Mouse (Mus musculus) cerebellum, adult 2 months (tissue): ENCODE data around the gene Tsg101.

Experiments used
- CTCF ChIP-seq: fragments of 200-500 bp; IDR thresholded peaks from 2 replicates; pipeline ENCODE4 v1.5.1; 2011; ENCODE audit warnings: low read depth, mild to moderate bottlenecking, control low read depth, low read length, moderate library complexity, borderline replicate concordance; ENCODE audit not compliant: insufficient read depth
- POLR2A ChIP-seq: fragments of 200-500 bp; IDR thresholded peaks from 2 replicates; pipeline ENCODE4 v1.6.1; 2011; ENCODE audit warnings: low read length, control low read depth, borderline replicate concordance; ENCODE audit not compliant: insufficient read depth

DNA sequence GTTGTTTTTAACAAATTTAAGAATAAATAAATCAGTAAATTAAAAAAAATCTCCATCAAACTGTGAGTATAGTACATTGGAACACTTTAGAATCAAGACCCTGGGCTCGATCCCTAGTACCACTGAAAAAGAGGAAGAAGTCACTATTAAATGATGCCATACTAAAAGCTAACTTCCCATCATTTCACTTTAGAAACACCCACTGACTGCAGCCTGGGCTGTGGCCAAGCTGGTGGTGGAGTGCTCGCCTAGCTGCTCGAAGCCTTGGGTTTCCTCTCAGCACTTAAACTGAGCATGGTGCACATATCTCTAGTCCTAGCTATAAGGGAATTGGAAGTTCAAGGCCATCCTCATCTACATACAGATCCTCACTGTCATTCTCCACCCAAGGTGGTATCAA, 8.5 kb downstream of the Tsg101 start:
- no peak for TF ChIP-seq POLR2A
- no peak for TF ChIP-seq CTCF
